Mouse (Mus musculus): Measurements from ENCODE around the gene Phf12.

The Phf12 gene

GRCm38 (mm10) chr11:77982441-77982905, at the start of gene Phf12:
Gene Phf12, plus strand, starts transcription at chr11:77982754.
- in situ Hi-C loops (cut with MseI, MboI), result no loop called here

- in situ Hi-C loops (cut with MseI, MboI), result no loop called here
Observed at GRCm38 (mm10) chr11:77934111-77934521, 48.4 kb upstream of the Phf12 start.

DNA sequence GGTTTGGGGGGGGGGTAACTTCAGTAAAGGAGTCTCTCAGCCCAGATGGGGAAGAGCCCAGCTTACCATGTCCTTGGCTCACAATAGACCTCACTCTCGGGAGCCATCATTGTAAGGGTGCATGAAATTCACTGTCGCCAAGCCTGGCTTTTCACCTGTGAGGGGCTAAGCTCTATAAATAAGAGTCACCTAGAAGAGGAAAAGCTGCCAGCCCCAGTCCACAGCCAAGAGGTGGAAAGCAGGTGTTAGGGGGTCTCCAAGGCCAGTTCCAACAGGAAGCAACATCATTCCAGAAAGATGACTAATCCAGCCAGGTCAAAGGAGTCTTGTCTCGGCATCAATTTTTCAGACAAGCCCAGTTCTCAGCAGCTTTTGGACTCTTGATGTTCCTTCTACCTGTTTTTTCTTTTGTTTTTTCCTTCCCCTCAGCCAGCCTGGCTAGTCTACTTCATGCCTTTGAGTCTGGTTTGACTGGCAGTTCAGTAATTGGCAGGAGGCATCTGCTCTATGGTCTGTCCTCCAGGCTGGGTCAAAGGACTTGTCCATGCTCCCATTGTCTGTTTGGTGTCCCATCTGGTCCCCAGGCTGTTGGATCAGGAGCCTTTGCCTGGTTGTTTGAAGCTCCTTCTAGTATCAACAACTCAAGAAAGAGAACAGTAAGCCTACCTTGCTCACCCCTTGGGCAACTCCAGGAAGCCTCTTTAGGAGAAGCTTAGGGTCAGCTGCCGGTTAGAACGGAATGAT, 47.8 kb upstream of the Phf12 start:
- in situ Hi-C loops (cut with MseI, MboI), result no loop called here

DNA sequence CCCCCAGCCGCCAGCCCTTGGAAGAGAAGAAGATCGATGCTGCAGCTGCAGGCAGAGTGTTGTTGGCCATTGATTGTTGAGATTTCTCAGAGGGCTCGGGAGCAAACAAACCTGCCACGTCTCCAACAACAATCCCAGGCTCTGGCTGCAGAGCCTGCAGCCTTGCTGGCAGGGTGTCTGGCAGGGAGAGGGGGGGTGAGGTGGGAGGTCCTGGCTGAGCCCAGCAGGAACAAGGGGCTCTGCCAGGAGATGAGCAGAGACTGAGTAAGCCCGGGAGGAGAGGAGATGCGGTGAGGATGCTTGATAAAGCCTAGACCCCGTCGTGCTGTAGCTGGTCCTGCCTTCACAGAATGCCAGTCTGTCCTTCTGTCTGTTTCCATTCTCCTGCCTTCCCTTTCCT, 45.7 kb upstream of the Phf12 start:
- in situ Hi-C loops (cut with MseI, MboI), result no loop called here

- in situ Hi-C loops (cut with MseI, MboI), result no loop called here
Observed at GRCm38 (mm10) chr11:77937649-77938410, 44.7 kb upstream of the Phf12 start.

DNA sequence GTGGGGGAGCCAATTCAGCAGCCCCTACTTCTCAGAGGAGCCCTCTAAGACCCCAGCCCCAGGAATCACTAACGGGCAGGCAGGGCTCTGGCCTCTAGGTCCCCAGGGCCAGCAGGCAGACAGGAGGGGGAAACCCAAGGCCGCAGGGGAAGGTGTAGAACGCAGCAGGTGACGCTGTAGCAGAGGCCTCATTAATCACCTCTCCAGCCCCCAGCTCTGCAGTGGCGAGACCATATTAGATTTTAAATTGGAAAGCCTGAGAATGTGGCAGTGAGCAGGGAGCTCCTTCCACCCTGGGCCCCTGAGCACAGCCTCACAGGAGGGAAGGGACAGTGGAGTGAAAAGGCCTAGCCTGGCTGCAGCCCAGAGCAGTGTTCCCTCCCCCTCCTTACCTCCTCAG, 40.3 kb upstream of the Phf12 start:
- in situ Hi-C loops (cut with MseI, MboI), result no loop called here

- in situ Hi-C loops (cut with MseI, MboI), result no loop called here
Observed at GRCm38 (mm10) chr11:77947860-77948259, 34.7 kb upstream of the Phf12 start.

DNA sequence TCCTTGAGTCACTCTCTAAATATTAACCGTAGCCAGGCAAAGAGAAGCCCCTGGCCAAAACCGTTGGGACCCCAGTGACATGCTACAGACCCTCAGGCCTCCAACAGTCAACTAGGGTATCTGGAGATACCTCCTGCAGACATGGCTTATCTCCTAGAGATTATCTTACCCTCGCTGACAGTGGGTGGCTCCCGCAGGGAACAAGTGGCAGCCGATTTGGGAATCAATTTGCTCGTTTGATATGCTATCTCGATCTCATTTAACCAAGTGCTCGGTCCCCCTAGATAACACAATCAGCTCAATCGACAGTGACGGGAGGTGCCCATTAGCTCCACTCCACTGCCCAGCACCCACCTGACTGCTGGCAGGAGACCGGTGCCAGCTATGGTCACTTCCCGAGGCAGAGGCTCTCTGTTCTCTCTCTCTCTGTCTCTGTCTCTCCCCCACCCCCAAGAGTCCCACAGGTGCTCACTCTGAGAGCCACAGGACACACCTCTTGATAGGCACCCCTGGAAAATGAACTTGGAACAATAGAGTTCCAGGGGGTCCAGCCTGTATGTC, 32.3 kb upstream of the Phf12 start:
- in situ Hi-C loops (cut with MseI, MboI), result loop anchor here in 1 of 2 experiments (10.0 kb wide), 1 partner anchor 205 kb away; no protein-coding TSS in a partner anchor

GRCm38 (mm10) chr11:77950797-77951228, 31.7 kb upstream of the Phf12 start:
- in situ Hi-C loops (cut with MseI, MboI), result loop anchor here in 1 of 2 experiments (10.0 kb wide), 1 partner anchor 206 kb away; no protein-coding TSS in a partner anchor

DNA sequence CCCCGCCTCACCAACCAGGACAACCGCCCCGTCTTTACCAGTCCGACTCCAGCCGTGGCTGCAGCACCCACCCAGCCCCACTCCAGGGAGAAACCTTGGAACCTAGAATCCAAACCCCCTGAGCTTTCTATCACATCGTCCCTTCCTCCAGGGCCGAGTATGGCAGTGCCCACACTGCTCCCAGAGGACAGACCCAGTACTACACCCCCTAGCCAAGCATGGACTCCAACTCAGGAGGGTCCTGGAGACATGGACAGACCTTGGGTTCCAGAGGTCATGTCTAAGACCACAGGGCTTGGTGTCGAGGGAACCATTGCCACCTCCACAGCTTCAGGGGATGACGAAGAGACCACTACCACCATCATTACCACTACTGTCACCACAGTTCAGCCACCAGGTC, 28.9 kb upstream of the Phf12 start:
- in situ Hi-C loops (cut with MseI, MboI), result loop anchor here in 1 of 2 experiments (10.0 kb wide), 1 partner anchor 209 kb away; no protein-coding TSS in a partner anchor

DNA sequence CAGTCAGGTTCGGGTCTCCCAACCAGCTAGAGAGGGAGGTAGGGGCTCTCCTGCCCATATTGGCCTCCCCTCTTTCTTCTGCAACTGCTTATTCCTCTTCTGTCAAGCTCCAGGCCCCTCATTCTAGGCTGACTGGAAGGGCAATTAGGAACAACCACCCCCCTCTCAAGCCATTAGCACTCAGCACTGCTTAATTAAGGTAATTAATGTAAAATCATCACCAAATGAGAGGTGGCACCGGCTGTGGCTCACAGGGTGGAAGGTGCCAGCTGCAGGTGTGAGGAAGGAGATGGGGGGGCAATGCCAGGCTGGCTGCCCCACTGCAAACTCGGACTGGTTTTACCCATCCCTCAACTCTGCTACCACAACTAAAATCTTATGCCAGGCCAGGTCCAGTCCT, 26.1 kb upstream of the Phf12 start:
- in situ Hi-C loops (cut with MseI, MboI), result loop anchor here in 1 of 2 experiments (10.0 kb wide), 1 partner anchor 212 kb away; no protein-coding TSS in a partner anchor

- in situ Hi-C loops (cut with MseI, MboI), result loop anchor here in 1 of 2 experiments (10.0 kb wide), 1 partner anchor 213 kb away; no protein-coding TSS in a partner anchor
Observed at GRCm38 (mm10) chr11:77958268-77958667, 24.3 kb upstream of the Phf12 start.

DNA sequence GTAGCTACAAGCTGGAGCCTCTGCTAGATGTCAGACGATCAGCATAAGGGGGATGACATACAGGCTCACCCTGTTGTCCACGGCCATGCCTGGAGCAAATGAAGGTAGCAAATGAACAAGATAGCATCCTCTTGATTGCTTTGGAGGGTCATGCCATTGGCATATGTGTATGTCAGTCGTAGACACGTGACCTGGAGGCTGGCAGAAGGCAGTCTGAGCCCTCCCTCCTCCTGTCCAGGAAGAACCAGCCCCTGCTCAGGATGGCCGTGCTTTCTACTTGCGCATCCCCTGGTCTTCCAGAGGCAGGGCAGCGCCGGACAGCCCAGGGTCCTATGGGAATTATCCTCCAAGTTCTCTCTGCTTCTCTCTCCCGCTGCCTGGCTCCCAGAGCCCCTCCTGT, 23.6 kb upstream of the Phf12 start:
- in situ Hi-C loops (cut with MseI, MboI), result loop anchor here in 1 of 2 experiments (10.0 kb wide), 1 partner anchor 214 kb away; no protein-coding TSS in a partner anchor

GRCm38 (mm10) chr11:77960199-77960598, 22.4 kb upstream of the Phf12 start:
- in situ Hi-C loops (cut with MseI, MboI), result no loop called here

DNA sequence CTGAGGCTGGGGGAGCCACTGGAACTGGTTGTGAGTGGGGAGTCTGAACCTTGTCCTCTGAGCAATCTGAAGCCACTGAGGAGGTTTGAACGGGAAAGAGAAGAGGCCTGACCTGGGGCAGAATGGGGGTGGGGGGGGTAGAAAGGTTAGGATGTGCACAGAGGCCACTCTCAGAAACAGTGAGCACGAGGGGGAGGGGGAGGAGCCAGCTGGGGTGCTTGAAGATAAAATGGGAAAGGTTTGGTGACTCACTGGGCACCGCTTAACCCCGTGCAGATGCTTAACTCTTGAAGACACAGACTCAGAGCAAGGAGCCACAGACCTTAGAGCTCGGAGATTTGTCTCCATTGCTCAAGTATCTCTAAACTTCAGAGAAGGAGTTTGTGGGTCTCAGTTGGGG, 21.7 kb upstream of the Phf12 start:
- in situ Hi-C loops (cut with MseI, MboI), result no loop called here

DNA sequence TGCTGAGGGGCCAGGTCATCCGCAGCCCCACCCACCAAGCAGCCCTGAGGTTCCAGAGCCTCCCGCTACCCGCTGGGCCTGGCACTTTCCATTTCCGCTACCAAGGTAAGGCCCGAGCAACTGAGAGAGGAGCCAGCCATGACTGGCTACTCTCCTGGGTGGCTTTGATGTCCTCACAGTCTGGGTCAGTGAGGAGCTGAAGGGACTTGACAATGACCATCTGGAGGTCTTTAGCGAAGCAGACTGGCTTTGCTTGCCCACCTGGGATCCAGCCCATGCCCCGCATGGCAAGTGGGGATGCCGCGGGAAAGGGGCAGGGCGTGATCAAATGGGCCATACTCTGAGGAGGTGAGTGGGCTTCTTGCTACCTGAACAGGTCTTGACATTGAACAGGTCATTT, 19.6 kb upstream of the Phf12 start:
- in situ Hi-C loops (cut with MseI, MboI), result no loop called here

DNA sequence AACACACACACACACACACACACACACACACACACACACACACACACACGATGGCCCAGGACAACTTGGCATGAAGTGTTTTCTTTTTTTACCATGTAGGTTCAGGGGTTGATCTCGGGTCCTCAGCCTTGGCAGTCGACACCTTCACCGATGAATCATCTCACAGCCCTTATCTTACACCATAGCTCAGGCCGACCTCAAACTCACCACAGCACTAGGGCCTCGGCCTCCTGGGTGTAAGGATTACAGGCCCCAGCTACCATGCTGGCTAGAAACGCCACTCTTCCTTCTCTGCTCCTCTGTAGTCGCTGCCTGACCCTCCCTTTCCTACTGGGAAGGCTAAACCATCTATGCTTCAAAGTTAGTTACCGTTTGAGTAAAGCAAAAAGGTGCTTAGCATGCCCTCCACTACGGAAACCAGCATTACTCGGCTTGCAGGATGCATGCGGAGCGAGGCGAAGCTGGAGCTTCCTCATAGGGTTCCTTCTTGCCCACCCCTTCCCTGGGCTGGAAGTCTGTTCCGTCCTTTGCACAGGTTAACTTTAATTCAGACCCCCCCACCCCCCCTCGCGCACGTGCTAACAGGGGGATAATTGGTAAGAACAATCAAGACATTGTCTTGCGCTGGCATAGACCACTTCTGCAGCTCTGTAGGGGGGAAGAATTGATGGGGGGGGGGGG, 18.0 kb upstream of the Phf12 start:
- in situ Hi-C loops (cut with MseI, MboI), result loop anchor here (5.0 kb wide), 1 partner anchor 137 kb away; no protein-coding TSS in a partner anchor

DNA sequence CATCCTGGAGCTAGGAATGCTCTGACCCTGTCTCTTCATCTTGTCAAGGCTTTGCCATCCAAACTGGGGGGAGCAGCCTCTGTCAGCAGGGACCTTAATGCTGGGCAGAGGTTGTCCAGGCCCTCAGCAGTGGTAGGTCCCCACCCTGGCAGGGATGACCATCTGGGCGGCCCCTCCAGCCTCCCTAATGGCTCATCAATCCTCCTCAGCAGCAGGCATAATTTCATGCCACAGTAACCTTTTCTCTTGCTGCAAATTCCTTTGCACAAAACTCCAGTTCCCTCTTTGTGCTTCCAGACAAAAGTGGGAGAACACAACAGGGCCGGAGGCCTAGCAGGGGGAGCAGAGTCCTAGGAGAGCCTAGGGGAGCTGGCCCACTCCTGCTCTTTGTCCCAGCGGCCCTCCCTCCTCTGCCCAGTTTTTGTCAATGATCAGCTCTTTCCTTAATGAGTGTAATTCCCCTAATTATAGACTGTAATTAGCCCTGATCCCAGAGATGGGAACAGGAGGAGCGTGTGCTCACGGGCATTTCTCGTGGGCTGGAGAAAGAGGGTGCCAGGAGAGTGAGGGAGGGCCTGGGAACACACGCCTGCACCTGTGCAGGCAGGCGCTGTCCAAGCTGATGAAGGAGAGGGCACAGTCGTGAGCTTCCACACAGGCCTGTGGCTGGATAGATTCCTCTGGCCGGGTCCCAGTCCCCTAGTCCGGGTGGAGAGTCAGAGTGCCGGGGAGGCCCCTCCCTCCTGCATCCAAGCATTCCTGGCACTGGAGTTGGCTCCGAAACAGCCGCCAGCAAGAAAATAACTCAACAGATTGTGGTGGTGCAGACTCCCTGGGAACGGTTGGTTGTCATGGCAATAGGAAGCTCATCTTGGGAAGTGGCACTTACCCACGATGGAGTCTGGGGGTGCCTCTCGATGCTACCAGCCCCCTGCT, 17.2 kb upstream of the Phf12 start:
- in situ Hi-C loops (cut with MseI, MboI), result loop anchor here (5.0 kb wide), 1 partner anchor 138 kb away; no protein-coding TSS in a partner anchor

- in situ Hi-C loops (cut with MseI, MboI), result loop anchor here (5.0 kb wide), 1 partner anchor 139 kb away; no protein-coding TSS in a partner anchor
Observed at GRCm38 (mm10) chr11:77966037-77966391, 16.5 kb upstream of the Phf12 start.

DNA sequence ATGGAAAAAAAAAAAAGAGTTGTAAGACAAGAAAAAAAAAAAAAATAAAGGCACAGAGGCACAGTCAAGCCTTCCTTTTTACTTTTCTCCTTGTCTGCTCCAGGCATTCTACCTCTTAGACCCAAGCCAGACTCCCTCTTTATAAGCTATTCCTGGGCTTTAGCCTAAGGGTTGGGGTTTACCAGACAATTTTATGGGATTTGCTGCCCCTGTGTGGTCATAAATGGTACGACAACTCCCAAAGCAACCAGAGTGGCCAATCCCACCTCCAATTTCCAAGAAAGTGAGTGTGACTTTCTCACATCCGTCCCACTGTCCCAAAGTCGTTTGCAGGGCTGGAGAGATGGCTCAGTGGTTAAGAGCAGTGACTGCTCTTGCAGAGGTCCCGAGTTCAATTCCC, 15.4 kb upstream of the Phf12 start:
- in situ Hi-C loops (cut with MseI, MboI), result loop anchor here (5.0 kb wide), 1 partner anchor 140 kb away; no protein-coding TSS in a partner anchor

All from mouse trophoblast stem cell (cell line).